22 mouse cellular contexts compared by ENCODE assay signal in the genomic region with DNA sequence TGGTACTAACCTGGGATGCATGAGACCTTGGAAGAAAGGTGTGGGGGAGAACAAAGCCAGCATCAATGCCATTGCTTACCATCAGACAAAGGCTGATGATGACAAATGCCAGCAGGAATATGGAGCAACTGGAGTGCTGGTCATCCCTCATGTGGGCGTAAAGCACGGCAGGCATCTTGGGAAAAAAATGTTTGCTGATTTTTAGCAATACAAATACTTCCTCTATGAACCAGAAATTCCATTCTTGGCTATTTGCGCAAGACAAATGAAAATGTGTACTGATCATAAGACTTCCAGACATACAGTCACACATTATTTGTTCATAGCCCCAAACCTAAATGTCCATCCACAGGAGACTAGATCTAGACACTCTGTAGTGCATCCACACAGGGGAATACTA. TPM values are rescaled to one million over a fixed set of nuclear protein-coding genes. Genes with fewer than 3 reads are reported as not detected.
DNase-seq lines count a peak whose midpoint lies in the region; TF ChIP-seq lines count a peak whose summit lies in the region.
"Had no signal": no experiment of that assay in that cellular context is flagged by ENCODE, and none has a peak within 500 bp of the region (broad histone marks: within the 10 kb centered on the region; RNA-seq: fewer than 3 reads in every experiment).

No protein-coding gene starts in this region.

- H3K27ac ChIP-seq in gastrocnemius, adult 2 months, result no peak overlapping the region
- H3K27ac ChIP-seq in macrophage, result peak overlapping the region; percentile 43
- H3K27ac ChIP-seq: embryonic facial prominence, embryonic 13.5 days; embryonic facial prominence, embryonic 15.5 days; forebrain, embryonic 10.5 days; forebrain, embryonic 12.5 days had no signal

- intact Hi-C loops in gastrocnemius, adult 2 months (cut with DNase I), result no loop called here

- TF ChIP-seq CTCF in gastrocnemius, adult 2 months (IDR thresholded peaks at IDR 0.05), result no peak

- H3K36me3 ChIP-seq in macrophage (ENCODE audit: inconsistent target), result no peaks in the 10 kb centered on the region
- H3K36me3 ChIP-seq: embryonic facial prominence, embryonic 13.5 days; embryonic facial prominence, embryonic 15.5 days; forebrain, embryonic 10.5 days; forebrain, embryonic 12.5 days; G1E had no signal

- WGBS in macrophage (ENCODE audit: missing documents), result 61% methylated on average over 3 of the region's 3 CpGs

- DNase-seq in gastrocnemius, adult 2 months, result peak; percentile 5
- no peak for DNase-seq in gastrocnemius, adult 18-20 months (ENCODE audit: low spot score)
- DNase-seq in 3T3-L1 (ENCODE audit: low read depth, low spot score), result peak; percentile 63
- peak; percentile 62 for DNase-seq in NIH3T3 (ENCODE audit: low read depth)
- no peak for DNase-seq in right cerebral cortex, postnatal 36 days (ENCODE audit: low spot score in 2 of 2)
- DNase-seq in cerebellum, postnatal 36 days, result no peak
- DNase-seq: adrenal gland, adult 2 months; adrenal gland, postnatal 10 days; adrenal gland, postnatal 25 days; cerebellum, adult 11-12 months; cerebellum, adult 2 months; cerebellum, adult 9-10 months; cerebellum, postnatal 10 days; cerebellum, postnatal 25 days; embryo, embryonic 11 days had no signal

- H3K79me2 ChIP-seq in macrophage (ENCODE audit: inconsistent target), result no peaks in the 10 kb centered on the region

- no peak overlapping the region for H3K4me3 ChIP-seq in gastrocnemius, adult 2 months
- no peak overlapping the region for H3K4me3 ChIP-seq in macrophage (ENCODE audit: inconsistent target)
- H3K4me3 ChIP-seq: embryonic facial prominence, embryonic 13.5 days; embryonic facial prominence, embryonic 15.5 days; erythroblast, embryonic 14.5 days; forebrain, embryonic 10.5 days; forebrain, embryonic 12.5 days had no signal

RNA-seq across cellular contexts. Expression of a gene that starts 12.6 kb away (rescaled TPM):
- total RNA-seq in gastrocnemius, adult 2 months (2021), result 1 to 10 TPM; 4.8 to 7.2 TPM
- 1 to 10 TPM; 4.8 to 8.2 TPM for total RNA-seq in gastrocnemius, adult 18-20 months (2021)
- total RNA-seq in macrophage (2018; cell fraction: chromatin; rRNA removed), result 100 to 1,000 TPM in 13 of 26 experiments, 10 to 100 TPM in 13; 35.9 to 648 (median 91.5) TPM
- total RNA-seq in macrophage (2018; cell fraction: cytosol; rRNA removed), result 100 to 1,000 TPM in 14 of 26 experiments, 10 to 100 TPM in 12; 52.3 to 460 (median 164) TPM
- total RNA-seq in macrophage (2018; cell fraction: nucleus; rRNA removed), result 100 to 1,000 TPM in 13 of 26 experiments, 10 to 100 TPM in 13; 39.2 to 371 (median 100) TPM
- polyA plus RNA-seq in macrophage (2018), result 117 to 240 TPM (median 185 TPM) in 3 replicates

RNA-seq across cellular contexts. Expression of a gene that starts 16.3 kb away (rescaled TPM):
- 1 to 10 TPM; 2.0 to 3.9 TPM for total RNA-seq in gastrocnemius, adult 2 months (2021)
- 1 to 10 TPM; 1.9 to 6.0 TPM for total RNA-seq in gastrocnemius, adult 18-20 months (2021)
- total RNA-seq in macrophage (2018; cell fraction: chromatin; rRNA removed), result 10 to 100 TPM; 17.2 to 71.6 (median 25.6) TPM
- 10 to 100 TPM; 10.5 to 25.5 (median 16.1) TPM for total RNA-seq in macrophage (2018; cell fraction: cytosol; rRNA removed)
- total RNA-seq in macrophage (2018; cell fraction: nucleus; rRNA removed), result 10 to 100 TPM; 14.4 to 64.5 (median 22.2) TPM
- polyA plus RNA-seq in macrophage (2018), result 9.7 to 16.3 TPM (median 12.2 TPM) in 3 replicates

Comparison
In these comparisons a context has a peak if more than half of its experiments do, and no peak if none do; other contexts are left out.
1. DNase-seq: peak in gastrocnemius, adult 2 months (single experiment), 3T3-L1 (single experiment) and NIH3T3 (single experiment); none in gastrocnemius, adult 18-20 months (single experiment), right cerebral cortex, postnatal 36 days (0 of 2) and cerebellum, postnatal 36 days (0 of 2).